Mouse (Mus musculus): ENCODE data around the gene Mrpl41. TPM values are rescaled to one million over a fixed set of nuclear protein-coding genes. Genes with fewer than 3 reads are reported as not detected.

Mrpl41 gene
- 270 and 363 TPM in 2 replicates for polyA plus RNA-seq (2015; fragmentation: Nextera tagmentation; extraction: Ambion mirVana)

DNA sequence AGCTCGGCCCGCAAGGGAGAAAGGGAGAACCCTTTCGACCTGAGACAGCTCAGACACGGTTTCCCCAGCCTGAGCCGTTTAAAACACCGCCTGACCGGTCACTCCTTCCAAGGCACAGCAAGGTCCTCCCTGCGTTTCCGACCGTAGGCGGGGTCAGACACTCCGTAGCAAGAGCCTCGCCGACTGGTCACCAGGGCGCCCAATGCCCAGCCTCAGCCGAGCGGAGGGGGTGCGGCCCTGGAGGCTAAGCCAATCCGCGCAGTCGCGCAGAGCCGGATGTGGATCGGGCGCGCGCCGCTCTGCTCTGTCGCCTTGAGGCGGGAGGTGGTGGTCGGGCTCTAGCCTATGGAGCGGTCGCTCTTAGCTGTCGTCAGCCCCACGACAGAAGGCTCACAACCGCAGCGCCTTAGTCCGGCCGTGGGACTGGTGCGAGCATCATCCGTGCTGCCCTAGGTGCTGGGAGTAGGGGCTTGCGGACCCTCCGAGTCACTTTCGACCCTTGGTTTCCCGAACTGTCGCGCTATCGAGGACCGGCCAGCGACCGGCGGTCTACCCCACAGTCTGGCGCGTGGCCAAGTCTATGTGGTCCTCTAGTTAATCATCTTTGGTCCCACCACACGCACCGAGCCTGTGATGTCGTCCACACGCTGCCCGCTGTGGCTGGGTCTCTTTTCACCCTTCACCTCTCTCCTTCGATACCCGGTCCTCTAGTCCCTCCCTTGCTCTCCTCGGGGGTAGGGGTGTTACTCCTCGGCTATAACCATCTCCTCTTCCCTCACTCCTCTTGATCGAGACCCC, at the start of gene Mrpl41:
Gene Mrpl41 (minus strand): TSS at position 193 of the 798 bp plus-strand sequence.

DNA sequence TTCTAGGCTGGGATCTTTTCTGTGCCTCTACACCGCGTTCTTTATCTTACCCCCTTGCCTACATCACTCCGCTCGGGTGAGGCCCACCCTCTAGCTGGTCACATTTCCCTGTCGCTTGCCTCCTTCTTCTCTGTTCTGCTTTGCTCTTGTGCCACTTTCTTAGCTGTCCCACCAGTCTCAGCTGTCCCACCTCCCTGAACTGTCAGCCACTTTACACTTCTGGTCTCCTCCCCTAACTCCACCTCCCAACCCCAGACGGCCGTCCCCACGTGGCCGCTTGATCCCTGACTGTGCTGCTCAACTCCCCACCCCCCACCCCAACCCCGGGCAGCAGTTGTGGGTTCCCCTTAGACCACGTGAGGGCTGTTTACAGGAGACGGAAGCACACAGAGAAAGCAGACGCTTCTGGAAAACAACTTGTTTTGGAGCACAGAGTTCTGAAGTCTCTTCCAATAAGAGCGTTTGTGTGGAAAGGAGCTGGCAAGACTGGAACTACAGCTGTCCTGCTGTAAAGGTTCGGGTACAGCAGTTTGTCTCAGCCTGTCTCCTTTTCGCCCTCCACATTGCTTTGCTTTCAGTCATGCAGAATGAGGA, 903 bp upstream of the Mrpl41 start, which contains the start of gene Pnpla7:
Gene Pnpla7 (plus strand): TSS at position 330 of the 594 bp plus-strand sequence.

DNA sequence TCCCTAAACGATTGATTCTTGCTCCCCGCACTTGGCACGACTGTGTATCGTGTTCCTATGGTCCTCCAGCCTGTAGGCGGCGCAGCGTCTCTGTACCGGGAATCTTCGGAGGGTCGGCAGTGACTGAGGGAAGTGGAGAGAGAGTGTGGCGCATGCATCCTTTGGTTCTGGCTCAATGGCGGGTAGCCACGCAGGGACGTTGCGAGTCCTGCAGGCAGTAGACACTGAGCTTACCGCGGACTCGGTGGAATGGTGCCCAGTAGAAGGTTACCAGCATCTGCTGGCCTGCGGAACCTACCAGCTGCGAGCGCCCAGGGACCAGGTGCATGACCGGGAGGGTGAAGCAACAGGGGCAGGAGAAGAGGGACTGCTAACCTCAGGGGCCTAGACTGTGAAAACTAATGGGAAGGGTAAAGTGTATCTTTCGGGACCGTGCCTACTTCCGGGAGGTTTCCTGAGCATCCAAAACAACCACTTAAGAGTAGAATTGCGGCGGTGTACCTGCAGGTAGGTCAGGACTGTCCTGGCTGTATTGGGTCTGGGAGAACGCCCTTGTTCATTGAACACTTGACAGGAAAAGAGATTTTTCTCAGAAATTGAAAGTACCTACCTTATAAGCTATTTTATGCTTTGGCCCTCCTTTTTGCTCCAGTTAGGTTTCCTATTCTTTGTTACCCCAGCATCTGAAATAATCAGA, 12.4 kb downstream of the Mrpl41 start, which contains the start of gene Dph7:
Gene Dph7 (plus strand): TSS at position 97 of the 697 bp plus-strand sequence.

DNA sequence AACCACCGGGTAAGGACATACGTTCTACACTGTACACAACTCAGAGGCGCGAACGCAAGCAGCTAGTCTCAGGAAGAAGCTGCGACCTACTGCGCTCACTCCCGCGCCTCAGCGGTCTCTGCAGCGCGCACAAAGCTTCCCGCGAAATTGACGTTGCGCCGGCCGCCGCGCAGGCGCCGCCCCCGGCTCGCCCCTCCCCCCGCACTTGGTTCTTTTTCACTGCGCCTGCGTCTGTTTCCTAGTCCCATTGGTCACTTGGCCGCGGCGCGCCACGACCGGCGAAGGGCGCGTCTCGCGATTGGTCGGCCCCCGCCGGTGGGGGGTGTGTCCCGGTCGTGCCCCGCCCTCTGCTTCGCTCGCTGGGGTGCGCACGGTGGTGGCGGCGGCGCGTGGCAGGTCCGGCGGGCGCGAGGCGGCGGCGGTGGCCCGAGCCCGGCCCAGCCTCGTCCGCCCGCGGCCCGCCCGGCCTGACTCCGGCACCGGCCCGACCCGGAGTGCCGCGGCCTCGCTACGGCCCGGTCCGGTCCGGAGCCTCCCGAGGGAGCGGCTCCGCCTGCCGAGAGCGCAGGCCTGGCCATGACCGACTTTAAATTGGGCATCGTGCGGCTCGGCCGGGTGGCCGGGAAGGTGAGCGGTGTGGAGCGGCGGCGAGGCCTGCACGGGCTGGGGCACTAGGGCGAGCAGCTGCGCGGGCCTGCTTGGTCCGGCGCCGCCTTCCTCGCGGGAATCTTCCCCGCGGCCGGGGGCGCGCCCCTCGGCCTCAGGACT, 25.3 kb downstream of the Mrpl41 start, which contains the start of gene Zmynd19:
Gene Zmynd19 (plus strand): TSS at position 372 of the 768 bp plus-strand sequence.

DNA sequence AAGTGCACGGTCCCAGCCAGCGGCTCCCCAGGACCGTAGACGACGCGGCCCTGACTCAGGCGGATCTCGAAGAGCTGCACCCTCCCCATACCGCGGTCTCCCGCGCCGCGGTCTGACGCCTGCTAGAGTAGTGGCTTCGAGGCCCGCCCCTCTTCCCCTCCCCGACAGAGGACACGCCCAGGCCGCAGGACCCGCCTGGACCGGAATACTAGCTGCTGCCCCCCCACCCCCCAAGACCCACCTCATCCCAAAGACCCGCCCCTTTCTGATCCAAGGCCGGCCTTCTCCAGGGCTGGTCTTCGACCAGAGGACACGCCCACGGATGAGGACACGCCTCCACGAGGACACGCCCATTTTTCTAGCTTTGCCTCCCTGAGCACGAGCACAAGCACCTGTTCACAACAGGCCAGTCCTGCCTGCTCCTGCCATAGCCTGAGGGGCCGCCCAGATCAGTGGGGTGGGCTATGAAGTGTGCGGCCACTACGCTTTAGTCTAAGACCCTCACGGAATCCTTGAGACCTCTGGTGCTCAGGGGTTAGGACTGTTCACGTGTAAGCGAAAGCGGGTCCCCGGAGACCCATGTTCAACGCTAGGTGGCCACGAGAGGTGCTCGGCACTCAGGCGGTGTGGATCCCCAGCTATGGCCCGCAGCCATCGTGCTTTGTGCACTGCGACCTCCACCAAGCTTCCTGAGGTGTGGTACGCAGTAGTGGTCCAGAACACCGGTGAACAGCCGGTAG, 39.7 kb downstream of the Mrpl41 start, which contains the start of gene Arrdc1:
Gene Arrdc1 (minus strand): TSS at position 196 of the 740 bp plus-strand sequence.

Small RNA genes within 50 kb of the gene (microRNA-seq; reads per million reads assigned to microRNA genes)
- not detected for gene Gm22875 (ENCODE audit: borderline replicate concordance, insufficient number of aligned reads)

Other genes starting within 250 kb of the Mrpl41 start
- 1.2 and 2.8 TPM in 2 replicates for gene Cacna1b, start 211.9 kb downstream of the Mrpl41 start, polyA plus RNA-seq (2015; fragmentation: Nextera tagmentation; extraction: Ambion mirVana)
- gene Ehmt1, start 55.5 kb downstream of the Mrpl41 start, polyA plus RNA-seq (2015; fragmentation: Nextera tagmentation; extraction: Ambion mirVana): 25.3 and 32.7 TPM in 2 replicates
- 26.7 and 33.1 TPM in 2 replicates for gene Arrdc1, start 39.8 kb downstream of the Mrpl41 start, polyA plus RNA-seq (2015; fragmentation: Nextera tagmentation; extraction: Ambion mirVana)
- gene Zmynd19, start 25.3 kb downstream of the Mrpl41 start, polyA plus RNA-seq (2015; fragmentation: Nextera tagmentation; extraction: Ambion mirVana): 8.9 and 9.8 TPM in 2 replicates
- gene Dph7, start 12.7 kb downstream of the Mrpl41 start, polyA plus RNA-seq (2015; fragmentation: Nextera tagmentation; extraction: Ambion mirVana): 15.2 and 25.2 TPM in 2 replicates
- 10.8 and 21.4 TPM in 2 replicates for gene Pnpla7, start 935 bp upstream of the Mrpl41 start, polyA plus RNA-seq (2015; fragmentation: Nextera tagmentation; extraction: Ambion mirVana)
- gene Nsmf, start 79.3 kb upstream of the Mrpl41 start, polyA plus RNA-seq (2015; fragmentation: Nextera tagmentation; extraction: Ambion mirVana): 54.6 and 57.0 TPM in 2 replicates
- 0.36 and 0.76 TPM in 2 replicates for gene Entpd8, start 105.2 kb upstream of the Mrpl41 start, polyA plus RNA-seq (2015; fragmentation: Nextera tagmentation; extraction: Ambion mirVana)
- gene Noxa1, start 120.1 kb upstream of the Mrpl41 start, polyA plus RNA-seq (2015; fragmentation: Nextera tagmentation; extraction: Ambion mirVana): 0.17 TPM in 2 replicates
- 5.6 and 6.7 TPM in 2 replicates for gene Nrarp, start 205.7 kb upstream of the Mrpl41 start, polyA plus RNA-seq (2015; fragmentation: Nextera tagmentation; extraction: Ambion mirVana)
- gene Tor4a, start 221.8 kb upstream of the Mrpl41 start, polyA plus RNA-seq (2015; fragmentation: Nextera tagmentation; extraction: Ambion mirVana): 14.6 and 20.3 TPM in 2 replicates
- gene Nelfb, start 236.4 kb upstream of the Mrpl41 start, polyA plus RNA-seq (2015; fragmentation: Nextera tagmentation; extraction: Ambion mirVana): 47.4 and 61.9 TPM in 2 replicates
- not detected in 2 replicates for gene Stpg3, start 239.5 kb upstream of the Mrpl41 start, polyA plus RNA-seq (2015; fragmentation: Nextera tagmentation; extraction: Ambion mirVana)
- 0.12 and 0.58 TPM in 2 replicates for gene Fam166a, start 243.6 kb upstream of the Mrpl41 start, polyA plus RNA-seq (2015; fragmentation: Nextera tagmentation; extraction: Ambion mirVana)
- 217 and 219 TPM in 2 replicates for gene Tubb4b, start 249.6 kb upstream of the Mrpl41 start, polyA plus RNA-seq (2015; fragmentation: Nextera tagmentation; extraction: Ambion mirVana)

Data from adrenal gland, postnatal 0 days (tissue).